Mouse (Mus musculus): ENCODE results near the gene Cox8c. TPM values are rescaled to one million over a fixed set of nuclear protein-coding genes. Genes with fewer than 3 reads are reported as not detected.

Gene Cox8c
- total RNA-seq, 2 experiments from 2014 or later: not detected

Other genes starting within 250 kb of the Cox8c start
- 1 to 10 TPM; 5.6 to 6.0 TPM for gene Itpk1, start 194.4 kb upstream of the Cox8c start, total RNA-seq (2021)
- 1 to 10 TPM; 6.4 to 6.8 TPM for gene Moap1, start 155.7 kb upstream of the Cox8c start, total RNA-seq (2021)
- gene Tmem251, start 155.6 kb upstream of the Cox8c start, total RNA-seq (2021): 1 to 10 TPM; 2.3 to 2.7 TPM
- gene Gm28051, start 141.6 kb upstream of the Cox8c start, total RNA-seq (2021): not detected
- 1 to 10 TPM; 6.7 to 7.4 TPM for gene Gon7, start 141.5 kb upstream of the Cox8c start, total RNA-seq (2021)
- gene Ubr7, start 141.3 kb upstream of the Cox8c start, total RNA-seq (2021): 10 to 100 TPM; 15.2 to 17.7 TPM
- 1 to 10 TPM; 3.4 to 3.5 TPM for gene Gm20604, start 140.6 kb upstream of the Cox8c start, total RNA-seq (2021)
- gene Btbd7, start 20.8 kb upstream of the Cox8c start, total RNA-seq (2021): 10 to 100 TPM; 18.6 to 25.3 TPM
- gene Unc79, start 49.5 kb downstream of the Cox8c start, total RNA-seq (2021): under 1 TPM; 0.12 to 0.16 TPM